Mouse (Mus musculus): ENCODE measurements at regions not wholly inside any gene's neighbourhood (a gene's known extent, or its start where the extent isn't known, plus 50 kb on each side); places are given as distances from the start of the nearest gene placed in this dataset.

DNA sequence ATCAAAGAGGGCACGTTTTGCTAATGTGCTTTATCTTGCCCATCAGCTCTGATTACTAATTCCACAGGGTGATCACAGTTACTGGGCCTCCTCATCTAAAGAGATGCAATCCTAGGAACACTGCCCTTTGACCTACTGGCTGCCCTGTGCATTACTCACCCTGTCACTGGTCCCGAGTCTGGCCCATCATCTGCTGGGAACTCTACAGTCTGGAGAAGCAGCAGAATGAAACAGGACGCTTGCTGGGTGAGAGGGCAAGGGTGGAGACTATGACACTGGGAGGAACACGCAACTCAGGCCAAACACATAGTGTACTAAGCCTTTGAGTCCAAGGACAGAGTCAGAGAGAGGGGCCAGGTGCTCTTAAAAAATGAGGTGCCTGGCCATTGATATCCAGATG, 263.8 kb downstream of the Ets1 start:
- no peak for ATAC-seq (ENCODE audit: extremely low read depth, insufficient number of reproducible peaks, low FRiP score, poor library complexity, severe bottlenecking)
- no peaks in the 10 kb centered on the region for H3K27me3 ChIP-seq (ENCODE audit: insufficient read depth, low read length)
- H3K4me3 ChIP-seq (ENCODE audit: low read depth, low read length) = no peak overlapping the region
- H3K4me1 ChIP-seq (ENCODE audit: insufficient read depth, low read depth, low read length) = no peaks in the 10 kb centered on the region
- DNase-seq (ENCODE audit: low spot score) = no peak
- no peaks in the 10 kb centered on the region for H3K9me3 ChIP-seq (replicated peaks)
- no peaks in the 10 kb centered on the region for H3K36me3 ChIP-seq (replicated peaks)
- TF ChIP-seq CTCF (IDR thresholded peaks at IDR 0.05; ENCODE audit: low read depth, low read length) (no peak), POLR2AphosphoS5 (IDR thresholded peaks at IDR 0.05; ENCODE audit: insufficient replicate concordance, low read depth, low read length) (no peak), GATA1 (IDR thresholded peaks at IDR 0.05; ENCODE audit: borderline replicate concordance, low read length) (no peak), TAL1 (conservative IDR thresholded peaks at IDR 0.05; ENCODE audit: low read depth, low read length) (no peak), GATA2 (IDR thresholded peaks at IDR 0.05; ENCODE audit: borderline replicate concordance, low read depth, low read length) (no peak)

DNA sequence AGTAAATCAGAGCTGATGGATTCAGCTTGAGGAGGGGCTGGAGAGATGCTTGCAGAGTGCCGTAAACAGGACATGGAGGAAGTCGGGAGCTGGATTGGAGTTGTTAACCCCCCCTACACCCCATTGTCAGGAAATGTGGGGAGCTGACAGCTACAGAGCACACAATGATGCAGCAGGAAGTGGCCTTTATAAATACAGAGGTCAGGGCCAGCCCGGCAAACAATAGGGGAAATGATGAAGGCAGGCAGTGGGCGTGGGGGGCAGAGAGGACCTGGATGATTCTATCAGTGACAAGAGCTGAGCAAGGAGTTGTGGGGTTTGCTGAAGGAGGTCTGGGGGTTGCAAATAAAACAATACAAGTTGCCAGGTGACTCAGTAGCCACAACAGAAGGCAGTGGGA, 265.3 kb downstream of the Ets1 start:
- Histone ChIP-seq H3K36me3 (replicated peaks) (no peaks in the 10 kb centered on the region), H3K9me3 (replicated peaks) (no peaks in the 10 kb centered on the region), H3K4me1 (ENCODE audit: insufficient read depth, low read depth, low read length) (no peaks in the 10 kb centered on the region), H3K4me3 (ENCODE audit: low read depth, low read length) (no peak overlapping the region), H3K27me3 (ENCODE audit: insufficient read depth, low read length) (no peaks in the 10 kb centered on the region)
- DNase-seq (ENCODE audit: low spot score) (no peak), ATAC-seq (ENCODE audit: extremely low read depth, insufficient number of reproducible peaks, low FRiP score, poor library complexity, severe bottlenecking) (no peak)
- no peak for TF ChIP-seq TAL1 (conservative IDR thresholded peaks at IDR 0.05; ENCODE audit: low read depth, low read length)
- TF ChIP-seq CTCF (IDR thresholded peaks at IDR 0.05; ENCODE audit: low read depth, low read length) = no peak
- TF ChIP-seq POLR2AphosphoS5 (IDR thresholded peaks at IDR 0.05; ENCODE audit: insufficient replicate concordance, low read depth, low read length) = no peak
- no peak for TF ChIP-seq GATA2 (IDR thresholded peaks at IDR 0.05; ENCODE audit: borderline replicate concordance, low read depth, low read length)
- TF ChIP-seq GATA1 (IDR thresholded peaks at IDR 0.05; ENCODE audit: borderline replicate concordance, low read length) = no peak

DNA sequence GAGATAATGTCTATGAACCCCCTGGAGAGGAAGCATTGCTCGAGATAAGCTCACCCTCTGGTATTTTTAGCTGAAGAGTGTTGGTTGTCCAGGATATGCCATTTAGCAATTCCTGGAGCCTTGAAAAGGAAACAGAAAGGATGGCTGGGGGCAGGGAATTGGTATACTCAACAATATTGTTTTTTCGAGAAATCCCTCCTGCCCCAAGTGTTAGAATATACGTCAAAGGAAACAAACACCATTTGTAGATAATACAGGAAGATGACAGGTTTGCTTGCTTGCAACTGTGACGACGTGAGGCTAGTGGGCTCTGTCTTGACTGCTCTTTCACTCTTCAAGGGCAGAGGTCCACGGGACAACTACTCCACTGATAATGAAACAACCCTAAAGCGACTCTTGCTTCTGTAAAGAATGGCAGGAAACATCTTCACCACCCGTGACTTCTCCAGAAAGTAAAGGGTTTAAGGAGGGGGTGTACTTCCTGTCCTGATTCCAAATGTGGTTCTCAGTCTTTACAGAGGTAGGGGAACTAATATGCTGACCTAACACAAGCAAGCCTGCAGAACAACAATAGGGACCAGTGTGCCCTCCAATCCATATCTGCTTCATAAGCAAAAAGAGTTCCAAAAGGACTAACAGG, 270.3 kb downstream of the Ets1 start:
- TF ChIP-seq TAL1 (conservative IDR thresholded peaks at IDR 0.05; ENCODE audit: low read depth, low read length) (no peak), CTCF (IDR thresholded peaks at IDR 0.05; ENCODE audit: low read depth, low read length) (no peak), GATA1 (IDR thresholded peaks at IDR 0.05; ENCODE audit: borderline replicate concordance, low read length) (no peak), GATA2 (IDR thresholded peaks at IDR 0.05; ENCODE audit: borderline replicate concordance, low read depth, low read length) (no peak), POLR2AphosphoS5 (IDR thresholded peaks at IDR 0.05; ENCODE audit: insufficient replicate concordance, low read depth, low read length) (no peak)
- Histone ChIP-seq H3K4me3 (ENCODE audit: low read depth, low read length) (no peak overlapping the region), H3K9me3 (replicated peaks) (no peaks in the 10 kb centered on the region), H3K27me3 (ENCODE audit: insufficient read depth, low read length) (no peaks in the 10 kb centered on the region), H3K36me3 (replicated peaks) (no peaks in the 10 kb centered on the region), H3K4me1 (ENCODE audit: insufficient read depth, low read depth, low read length) (no peaks in the 10 kb centered on the region)
- ATAC-seq (ENCODE audit: extremely low read depth, insufficient number of reproducible peaks, low FRiP score, poor library complexity, severe bottlenecking) (no peak), DNase-seq (ENCODE audit: low spot score) (no peak)

DNA sequence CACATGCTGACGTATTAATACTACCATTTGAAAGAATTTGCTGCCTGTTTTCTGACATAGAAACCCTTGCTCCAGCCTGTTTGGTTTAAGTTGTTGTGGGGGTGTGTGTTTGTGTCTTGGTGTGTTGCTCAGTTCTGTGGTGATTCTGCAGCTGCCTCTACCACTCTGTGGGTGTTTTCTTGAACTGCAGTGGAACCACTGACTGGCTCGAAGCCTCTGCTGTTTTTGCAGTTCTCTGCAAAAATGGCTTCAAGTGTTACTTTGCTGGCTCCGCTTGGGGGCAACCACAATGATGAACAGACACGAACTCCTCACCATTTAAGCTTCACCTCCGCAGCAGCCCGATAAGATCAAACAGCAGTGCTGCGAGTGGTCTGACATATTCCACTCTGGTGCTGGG, 274.6 kb downstream of the Ets1 start:
- TF ChIP-seq TAL1 (conservative IDR thresholded peaks at IDR 0.05; ENCODE audit: low read depth, low read length) = no peak
- no peak for TF ChIP-seq GATA2 (IDR thresholded peaks at IDR 0.05; ENCODE audit: borderline replicate concordance, low read depth, low read length)
- no peak for TF ChIP-seq GATA1 (IDR thresholded peaks at IDR 0.05; ENCODE audit: borderline replicate concordance, low read length)
- no peak for TF ChIP-seq CTCF (IDR thresholded peaks at IDR 0.05; ENCODE audit: low read depth, low read length)
- TF ChIP-seq POLR2AphosphoS5 (IDR thresholded peaks at IDR 0.05; ENCODE audit: insufficient replicate concordance, low read depth, low read length) = no peak
- Histone ChIP-seq H3K4me3 (ENCODE audit: low read depth, low read length) (no peak overlapping the region), H3K9me3 (replicated peaks) (no peaks in the 10 kb centered on the region), H3K4me1 (ENCODE audit: insufficient read depth, low read depth, low read length) (no peaks in the 10 kb centered on the region), H3K27me3 (ENCODE audit: insufficient read depth, low read length) (no peaks in the 10 kb centered on the region), H3K36me3 (replicated peaks) (no peaks in the 10 kb centered on the region)
- DNase-seq (ENCODE audit: low spot score) (no peak), ATAC-seq (ENCODE audit: extremely low read depth, insufficient number of reproducible peaks, low FRiP score, poor library complexity, severe bottlenecking) (no peak)

DNA sequence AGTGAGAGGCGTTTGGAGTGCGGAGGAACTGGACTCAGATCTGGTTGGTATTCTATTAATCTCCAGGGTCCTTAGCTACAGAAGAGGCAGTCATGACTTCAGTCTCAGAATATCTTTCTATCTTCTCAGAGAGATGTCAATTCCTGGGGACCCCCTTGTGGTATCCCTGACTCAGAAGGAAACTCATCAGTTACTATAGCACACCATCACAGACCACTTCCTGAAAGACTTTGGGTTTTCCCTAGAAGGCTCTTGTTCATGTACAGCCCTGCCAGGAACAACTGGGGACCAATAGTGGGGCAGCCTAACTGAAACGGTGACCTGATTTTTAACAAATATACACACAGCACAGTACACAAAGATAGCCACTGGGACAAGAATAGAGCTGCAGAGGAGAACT, 279.6 kb downstream of the Ets1 start:
- TF ChIP-seq CTCF (IDR thresholded peaks at IDR 0.05; ENCODE audit: low read depth, low read length) (no peak), TAL1 (conservative IDR thresholded peaks at IDR 0.05; ENCODE audit: low read depth, low read length) (no peak), GATA2 (IDR thresholded peaks at IDR 0.05; ENCODE audit: borderline replicate concordance, low read depth, low read length) (no peak), POLR2AphosphoS5 (IDR thresholded peaks at IDR 0.05; ENCODE audit: insufficient replicate concordance, low read depth, low read length) (no peak), GATA1 (IDR thresholded peaks at IDR 0.05; ENCODE audit: borderline replicate concordance, low read length) (no peak)
- Histone ChIP-seq H3K4me3 (ENCODE audit: low read depth, low read length) (no peak overlapping the region), H3K36me3 (replicated peaks) (no peaks in the 10 kb centered on the region), H3K9me3 (replicated peaks) (no peaks in the 10 kb centered on the region), H3K4me1 (ENCODE audit: insufficient read depth, low read depth, low read length) (no peaks in the 10 kb centered on the region), H3K27me3 (ENCODE audit: insufficient read depth, low read length) (no peaks in the 10 kb centered on the region)
- DNase-seq (ENCODE audit: low spot score) = no peak
- ATAC-seq (ENCODE audit: extremely low read depth, insufficient number of reproducible peaks, low FRiP score, poor library complexity, severe bottlenecking) = no peak

DNA sequence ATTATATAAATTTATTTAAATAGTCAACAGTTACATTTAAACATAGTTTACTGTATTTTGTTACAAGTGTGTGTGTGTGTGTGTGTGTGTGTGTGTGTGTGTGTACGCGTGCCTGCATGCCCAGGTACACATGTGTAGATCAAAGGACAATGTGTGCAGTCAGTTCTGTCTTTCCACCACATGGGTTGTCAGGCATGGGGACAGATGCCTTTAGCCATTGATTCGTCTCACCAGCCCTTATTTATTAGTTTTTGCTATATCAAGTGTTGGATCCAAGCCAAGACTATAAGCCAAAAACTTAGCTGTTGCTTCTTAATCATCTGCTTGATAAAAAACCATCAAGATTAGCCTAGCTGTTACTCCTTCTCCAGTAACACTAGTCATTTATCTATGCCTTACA, 280.7 kb downstream of the Ets1 start:
- H3K27me3 ChIP-seq (ENCODE audit: insufficient read depth, low read length) = no peaks in the 10 kb centered on the region
- no peaks in the 10 kb centered on the region for H3K36me3 ChIP-seq (replicated peaks)
- DNase-seq (ENCODE audit: low spot score) (no peak), ATAC-seq (ENCODE audit: extremely low read depth, insufficient number of reproducible peaks, low FRiP score, poor library complexity, severe bottlenecking) (no peak)
- H3K4me3 ChIP-seq (ENCODE audit: low read depth, low read length) = no peak overlapping the region
- TF ChIP-seq GATA2 (IDR thresholded peaks at IDR 0.05; ENCODE audit: borderline replicate concordance, low read depth, low read length) (no peak), CTCF (IDR thresholded peaks at IDR 0.05; ENCODE audit: low read depth, low read length) (no peak), POLR2AphosphoS5 (IDR thresholded peaks at IDR 0.05; ENCODE audit: insufficient replicate concordance, low read depth, low read length) (no peak), TAL1 (conservative IDR thresholded peaks at IDR 0.05; ENCODE audit: low read depth, low read length) (no peak), GATA1 (IDR thresholded peaks at IDR 0.05; ENCODE audit: borderline replicate concordance, low read length) (no peak)
- H3K4me1 ChIP-seq (ENCODE audit: insufficient read depth, low read depth, low read length) = no peaks in the 10 kb centered on the region
- no peaks in the 10 kb centered on the region for H3K9me3 ChIP-seq (replicated peaks)
